Mouse (Mus musculus) activated CD4-positive, CD25-positive, alpha-beta regulatory T cell, adult 4 months (primary cell): ENCODE data around the gene Gm6899. TPM values are rescaled to one million over a fixed set of nuclear protein-coding genes. Genes with fewer than 3 reads are reported as not detected.

Source experiments
- ATAC-seq: one replicate; pipeline ENCODE4 v1.8.0; 2017
- polyA plus RNA-seq, 2 experiments: library from polyadenylated mRNA; unstranded; fragments of 100-300 nt; shearing (Covaris generic); gene quantifications; one replicate each; pipeline ENCODE4 v1.2.1; 2017

Gm6899 gene
- polyA plus RNA-seq, result not detected

GRCm38 (mm10) chr11:26593061-26594059 lies at the start of gene Gm6899, which contains the start of gene Vrk2:
Gm6899 (plus strand) TSS chr11:26593241.
Vrk2 (minus strand) TSS chr11:26593999.
- peak; percentile 91 for ATAC-seq

GRCm38 (mm10) chr11:26551551-26551950 lies 41.5 kb upstream of the Gm6899 start:
- no peak for ATAC-seq

GRCm38 (mm10) chr11:26585409-26586366 lies 7.4 kb upstream of the Gm6899 start:
- ATAC-seq, result no peak

- peak; percentile 32 for ATAC-seq
Measured at GRCm38 (mm10) chr11:26586367-26587183, 6.5 kb upstream of the Gm6899 start.

- no peak for ATAC-seq
Measured at GRCm38 (mm10) chr11:26587184-26587524, 5.9 kb upstream of the Gm6899 start.

- no peak for ATAC-seq
Measured at GRCm38 (mm10) chr11:26592395-26593053, 517 bp upstream of the Gm6899 start.

- no peak for ATAC-seq
Measured at GRCm38 (mm10) chr11:26594487-26594886, 1.4 kb downstream of the Gm6899 start.

DNA sequence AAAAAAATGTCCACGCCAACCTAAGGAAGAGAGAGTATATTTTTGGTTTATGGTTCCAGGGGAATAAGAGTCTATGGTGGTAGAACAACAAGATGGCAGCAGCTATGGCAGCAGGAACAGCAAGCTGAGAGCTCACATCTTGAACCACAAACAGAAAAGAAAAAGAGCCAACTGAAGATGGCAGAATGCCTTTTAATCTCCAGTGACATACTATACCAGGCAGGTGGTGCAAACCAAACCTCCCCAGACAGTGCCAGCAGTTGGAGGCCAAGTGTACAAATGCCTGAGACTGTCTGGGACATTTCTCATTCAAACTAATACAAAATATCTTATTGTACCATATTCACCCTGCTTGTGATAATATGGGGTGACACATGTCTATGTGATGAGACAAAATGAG lies 3.1 kb downstream of the Gm6899 start:
- ATAC-seq, result no peak

DNA sequence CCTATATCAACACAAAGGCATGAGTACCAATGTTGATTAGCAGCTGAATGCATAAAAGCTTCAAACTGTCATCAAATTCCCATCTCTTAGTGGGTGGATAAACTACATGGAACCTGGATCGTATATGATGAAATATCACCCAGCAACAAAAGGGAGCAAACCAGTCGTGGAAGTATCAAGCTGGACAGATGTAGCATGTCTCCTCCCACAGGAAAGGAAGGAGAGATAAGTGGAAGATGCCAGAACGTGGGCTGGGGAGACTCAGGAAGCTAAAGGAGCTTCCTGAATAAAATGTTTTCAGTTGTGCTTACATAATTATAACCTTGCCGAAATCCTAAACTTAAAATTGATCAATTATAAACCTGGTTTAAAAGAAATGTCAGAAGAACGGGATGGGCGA lies 4.1 kb downstream of the Gm6899 start:
- no peak for ATAC-seq

DNA sequence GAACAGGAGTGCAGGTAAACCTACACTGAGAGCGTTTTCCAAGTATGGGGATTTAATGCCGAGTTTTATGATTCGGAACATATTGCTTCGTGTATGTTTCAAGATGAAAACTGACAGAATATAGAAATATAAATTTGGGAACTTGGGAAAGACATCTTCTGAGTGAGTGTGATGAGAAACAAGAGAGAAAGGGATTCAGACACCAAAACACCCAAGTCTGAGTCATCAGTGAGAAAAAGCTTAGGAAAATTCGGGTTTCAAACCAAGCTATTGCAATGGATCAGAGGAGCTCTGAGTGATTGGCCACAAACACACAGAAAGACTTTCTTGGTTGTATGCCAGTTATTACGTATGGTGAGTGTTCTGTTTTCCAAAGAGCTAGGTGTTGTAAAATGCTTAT lies 4.7 kb downstream of the Gm6899 start:
- ATAC-seq, result no peak

DNA sequence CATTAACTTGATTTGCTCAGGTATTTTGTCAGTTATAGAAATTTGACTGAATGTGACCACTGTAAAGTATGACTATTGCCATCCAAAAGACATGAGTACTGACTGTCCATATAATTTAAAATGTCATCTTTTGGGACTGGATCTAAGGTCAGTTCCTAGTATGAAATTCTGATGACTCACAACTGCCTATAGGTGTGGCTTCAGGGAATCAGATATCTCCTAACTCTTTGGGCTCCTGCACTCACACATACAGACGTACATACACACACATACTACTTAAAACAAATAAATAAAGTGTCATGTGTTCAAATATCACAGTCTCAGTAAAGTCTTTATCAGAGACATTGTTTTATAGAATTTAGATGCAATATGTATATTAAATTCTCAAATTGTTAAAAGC lies 5.8 kb downstream of the Gm6899 start:
- no peak for ATAC-seq

GRCm38 (mm10) chr11:26600692-26601091 lies 7.7 kb downstream of the Gm6899 start:
- ATAC-seq, result no peak

DNA sequence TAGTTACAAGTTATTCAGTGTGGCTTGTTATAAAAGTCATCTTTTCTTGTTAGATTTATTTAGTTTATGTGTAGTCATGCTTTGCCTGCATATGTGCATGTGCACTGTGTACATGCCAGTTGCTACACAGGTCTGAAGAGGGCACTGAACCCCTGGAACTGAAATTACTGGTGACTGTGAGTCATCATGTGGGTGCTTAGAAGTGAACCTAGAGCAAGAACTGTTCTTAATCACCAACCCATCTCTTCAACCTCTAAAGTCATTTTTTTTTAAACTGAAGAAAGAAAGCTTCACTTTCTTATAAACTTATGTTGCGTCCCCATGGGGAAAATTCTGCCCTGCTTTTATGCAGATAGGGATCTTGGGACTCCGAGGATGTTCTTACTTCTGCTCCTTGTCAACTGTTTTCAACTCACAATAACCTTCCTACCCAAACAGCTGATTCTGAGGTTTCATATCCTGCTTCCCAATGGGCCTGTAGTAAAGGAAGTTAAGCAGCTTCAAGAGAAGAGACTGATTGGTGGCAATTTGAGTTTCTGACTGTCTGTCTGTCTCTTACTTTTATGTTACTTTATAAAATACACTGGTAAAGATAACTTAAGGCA lies 8.6 kb downstream of the Gm6899 start:
- ATAC-seq, result peak; percentile 34

GRCm38 (mm10) chr11:26604061-26604655 lies 11.1 kb downstream of the Gm6899 start:
- ATAC-seq, result peak; percentile 32

DNA sequence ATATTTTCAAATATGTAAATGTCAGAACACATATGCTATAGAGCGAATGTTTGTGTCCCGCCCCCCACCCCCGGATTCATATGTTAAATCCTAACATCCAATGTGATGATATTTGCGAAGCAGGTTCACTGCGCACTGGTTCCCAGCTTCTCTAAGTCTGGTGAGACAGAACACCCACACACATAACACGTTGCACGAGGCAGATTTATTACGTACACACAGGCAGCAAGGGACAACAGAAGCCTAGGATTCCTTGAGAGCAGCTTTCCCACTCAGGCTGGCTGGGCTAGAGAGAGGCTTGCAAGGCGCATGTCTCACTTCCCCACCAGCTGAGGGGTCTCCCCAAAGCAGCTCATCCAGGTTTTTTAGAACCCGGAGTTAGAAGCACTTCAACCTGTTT lies 15.8 kb downstream of the Gm6899 start:
- ATAC-seq, result no peak

- ATAC-seq, result no peak
Measured at GRCm38 (mm10) chr11:26618475-26619223, 25.6 kb downstream of the Gm6899 start.

DNA sequence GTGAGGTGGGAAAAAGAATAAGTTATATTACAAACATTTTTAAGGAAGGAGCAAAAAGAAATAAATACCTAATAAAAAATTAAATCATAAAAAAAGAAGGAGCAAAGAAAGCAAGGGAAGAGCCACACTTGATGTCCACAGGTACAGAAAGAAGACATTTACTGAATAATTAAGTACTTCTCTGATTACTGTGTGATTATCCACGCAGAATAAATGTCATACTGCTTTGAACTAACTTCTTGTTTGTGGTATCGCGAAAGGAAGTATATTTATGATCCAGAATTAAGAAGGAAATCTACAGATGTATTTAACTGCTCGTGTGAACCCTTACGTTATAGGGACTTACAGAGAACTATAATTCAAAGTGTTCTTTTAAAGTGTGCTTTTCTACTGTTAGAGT lies 29.7 kb downstream of the Gm6899 start:
- ATAC-seq, result no peak

GRCm38 (mm10) chr11:26636239-26636638 lies 43.2 kb downstream of the Gm6899 start:
- no peak for ATAC-seq

DNA sequence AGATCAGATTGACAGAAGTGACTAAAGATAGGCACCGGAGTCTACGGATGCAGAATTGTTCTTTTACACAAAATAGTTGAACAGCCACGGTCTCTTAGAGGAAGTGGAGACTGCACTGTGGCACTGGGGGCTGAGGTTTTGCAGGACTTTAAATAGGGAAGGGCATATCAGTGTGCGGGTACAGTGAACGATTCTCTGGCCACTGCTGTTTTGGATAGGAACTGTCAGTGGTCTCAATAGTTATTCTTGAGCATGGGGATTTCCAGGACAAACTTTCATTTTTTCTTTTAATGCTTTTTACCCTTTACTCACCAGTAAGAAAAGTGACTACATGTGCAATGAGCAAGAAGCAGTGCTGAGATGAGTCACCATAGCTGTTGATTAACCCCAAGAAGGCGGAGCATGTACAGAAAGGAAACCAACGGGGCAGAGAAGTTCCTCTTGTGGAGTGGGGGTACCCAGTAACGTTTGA lies 47.3 kb downstream of the Gm6899 start:
- ATAC-seq, result peak; percentile 98

GRCm38 (mm10) chr11:26642141-26642540 lies 49.1 kb downstream of the Gm6899 start:
- no peak for ATAC-seq
